Mouse (Mus musculus) forebrain, embryonic 14.5 days (tissue): Measurements from ENCODE around the gene Vwa5a. TPM values are rescaled to one million over a fixed set of nuclear protein-coding genes. Genes with fewer than 3 reads are reported as not detected.

Experiments
- ATAC-seq: fragments of 200-750 bp; cut with Nextera tagmentation; 2 replicates; pipeline ENCODE4 v1.8.0; 2017; ENCODE audit warnings: mild to moderate bottlenecking, moderate library complexity
- DNase-seq: peaks from one replicate; pipeline ENCODE4 v3.0.0-alpha.2; 2015; ENCODE audit warnings: low spot score
- H3K27ac ChIP-seq: fragments of 300-500 bp; sonication (generic); 2 replicates; pipeline ENCODE4 v1.5.1; 2014; ENCODE audit warnings: low read depth, mild to moderate bottlenecking, control low read depth, low read length, moderate library complexity
- H3K27me3 ChIP-seq: fragments of 300-500 bp; sonication (generic); replicated peaks from 2 replicates; pipeline ENCODE4 v1.6.1; 2014; ENCODE audit warnings: low read length, control low read depth, mixed read lengths; ENCODE audit not compliant: control insufficient read depth, insufficient read depth
- H3K36me3 ChIP-seq: fragments of 300-500 bp; sonication (generic); 2 replicates; pipeline ENCODE4 v1.6.1; 2014; ENCODE audit warnings: low read length, control low read depth; ENCODE audit not compliant: control insufficient read depth, insufficient read depth
- H3K4me1 ChIP-seq: fragments of 300-500 bp; sonication (generic); 2 replicates; pipeline ENCODE4 v1.6.1; 2014; ENCODE audit warnings: antibody characterized with exemption, low read length, control low read depth; ENCODE audit not compliant: control insufficient read depth, insufficient read depth
- H3K4me2 ChIP-seq: fragments of 300-500 bp; sonication (generic); 2 replicates; pipeline ENCODE4 v1.6.1; 2014; ENCODE audit warnings: mild to moderate bottlenecking, control low read depth, low read length
- H3K4me3 ChIP-seq: fragments of 300-500 bp; sonication (generic); 2 replicates; pipeline ENCODE4 v1.5.1; 2014; ENCODE audit warnings: low read depth, low read length, control low read depth
- H3K9ac ChIP-seq: fragments of 300-500 bp; sonication (generic); 2 replicates; pipeline ENCODE4 v1.6.1; 2014; ENCODE audit warnings: mild to moderate bottlenecking, low read length, control low read depth, moderate library complexity
- H3K9me3 ChIP-seq: fragments of 300-500 bp; sonication (generic); replicated peaks from 2 replicates; pipeline ENCODE4 v1.6.1; 2016; ENCODE audit warnings: low read length, control low read depth, mixed read lengths; ENCODE audit not compliant: control insufficient read depth
- WGBS: fragments of 180-500 bp; shearing (Covaris S2); extraction: QIAGEN DNeasy Blood & Tissue Kit; methylation state at CpG from one replicate; pipeline ENCODE4 v1.1.7; 2014; 5-methylcytosine and 5-hydroxymethylcytosine counted together
- polyA plus RNA-seq: library from polyadenylated mRNA; unstranded; fragments of >200 nt; fragmentation: Nextera tagmentation; extraction: Ambion mirVana; gene quantifications from 2 replicates; pipeline ENCODE4 v1.2.1, GENCODE M21; 2014

Vwa5a gene
- polyA plus RNA-seq, 1 experiment from 2014 or later = 6.9 TPM

DNA sequence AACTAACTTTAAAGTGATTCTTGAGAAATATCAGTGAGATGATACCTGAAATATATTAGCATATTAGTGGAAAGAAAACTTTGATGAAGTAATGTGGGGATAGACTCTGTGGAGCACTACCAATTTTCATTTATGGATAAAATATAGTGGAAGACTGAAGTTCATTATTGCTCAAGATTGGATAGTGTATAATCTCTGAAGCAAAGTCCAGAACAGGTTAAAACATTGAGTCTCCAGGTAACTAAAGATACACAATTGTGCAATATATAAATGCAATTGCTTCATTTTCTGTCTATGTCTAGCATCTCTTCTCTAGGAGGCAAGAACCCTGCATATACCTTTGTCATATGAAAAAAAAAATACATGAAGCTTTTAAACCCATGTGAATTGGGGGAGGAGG lies 54.7 kb downstream of the Vwa5a start, which contains the start of gene Olfr921:
TSS of gene Olfr921 (plus strand) at position 301 of the 400 bp plus-strand sequence.
- Histone ChIP-seq H3K4me2 (no peak within 1 kb of the TSS), H3K4me3 (no peak within 1 kb of the TSS), H3K27me3 (no peaks in the 10 kb centered on the region), H3K27ac (no peak within 1 kb of the TSS), H3K4me1 (no peaks in the 10 kb centered on the region), H3K9ac (no peak within 1 kb of the TSS), H3K36me3 (no peaks in the 10 kb centered on the region), H3K9me3 (no peaks in the 10 kb centered on the region)
- ATAC-seq (no peak), DNase-seq (no peak)

DNA sequence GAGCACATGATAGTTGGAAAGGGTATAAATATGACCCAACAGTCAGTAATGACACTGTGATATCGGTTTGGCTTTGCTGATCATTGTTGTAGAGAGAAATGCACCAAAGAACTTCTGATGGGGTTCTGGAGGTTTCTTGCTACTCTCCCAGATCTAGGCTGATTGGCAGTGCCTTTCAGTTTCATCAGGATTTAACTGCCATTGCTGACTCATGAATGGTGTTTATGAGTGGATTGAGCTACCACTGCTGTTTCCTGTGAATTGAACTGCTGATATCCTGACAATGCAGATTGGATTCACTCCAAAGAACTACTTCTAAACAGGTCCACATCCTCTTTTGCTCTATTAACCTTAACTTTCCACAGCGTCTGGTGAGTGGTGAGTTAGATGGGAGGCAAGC lies 74.6 kb downstream of the Vwa5a start:
- H3K27ac ChIP-seq = no peak overlapping the region
- H3K27me3 ChIP-seq = no peaks in the 10 kb centered on the region
- DNase-seq (no peak), ATAC-seq (no peak)
- H3K9ac ChIP-seq = no peak overlapping the region
- H3K9me3 ChIP-seq = no peaks in the 10 kb centered on the region
- 82% methylated on average over 2 of the region's 2 CpGs for WGBS
- no peak overlapping the region for H3K4me3 ChIP-seq
- no peaks in the 10 kb centered on the region for H3K36me3 ChIP-seq
- H3K4me1 ChIP-seq = no peaks in the 10 kb centered on the region
- no peak overlapping the region for H3K4me2 ChIP-seq

Other genes starting within 250 kb of the Vwa5a start
- not detected in 2 replicates for gene Olfr905, start 247.2 kb upstream of the Vwa5a start, polyA plus RNA-seq
- not detected in 2 replicates for gene Olfr906, start 231.2 kb upstream of the Vwa5a start, polyA plus RNA-seq
- gene Olfr907, start 222.5 kb upstream of the Vwa5a start, polyA plus RNA-seq = not detected in 2 replicates
- gene Olfr911-ps1, start 196.7 kb upstream of the Vwa5a start, polyA plus RNA-seq = not detected in 2 replicates
- gene Olfr910, start 180.4 kb upstream of the Vwa5a start, polyA plus RNA-seq = not detected in 2 replicates
- not detected in 2 replicates for gene Olfr912, start 138.1 kb upstream of the Vwa5a start, polyA plus RNA-seq
- not detected in 2 replicates for gene Olfr913, start 125.5 kb upstream of the Vwa5a start, polyA plus RNA-seq
- gene Olfr914, start 113.2 kb upstream of the Vwa5a start, polyA plus RNA-seq = not detected in 2 replicates
- not detected in 2 replicates for gene Olfr916, start 58.4 kb upstream of the Vwa5a start, polyA plus RNA-seq
- gene Olfr917, start 52.4 kb upstream of the Vwa5a start, polyA plus RNA-seq = not detected in 2 replicates
- gene Olfr918, start 43.7 kb upstream of the Vwa5a start, polyA plus RNA-seq = not detected in 2 replicates
- not detected in 2 replicates for gene Olfr919, start 14.6 kb upstream of the Vwa5a start, polyA plus RNA-seq
- gene Olfr920, start 34.0 kb downstream of the Vwa5a start, polyA plus RNA-seq = not detected in 2 replicates
- gene Olfr921, start 54.8 kb downstream of the Vwa5a start, polyA plus RNA-seq = not detected in 2 replicates
- gene Olfr922, start 96.3 kb downstream of the Vwa5a start, polyA plus RNA-seq = not detected in 2 replicates
- gene Olfr923, start 108.3 kb downstream of the Vwa5a start, polyA plus RNA-seq = not detected in 2 replicates
- not detected in 2 replicates for gene Olfr924, start 126.2 kb downstream of the Vwa5a start, polyA plus RNA-seq
- gene Olfr26, start 136.8 kb downstream of the Vwa5a start, polyA plus RNA-seq = not detected in 2 replicates
- not detected in 2 replicates for gene Olfr926, start 158.9 kb downstream of the Vwa5a start, polyA plus RNA-seq
- not detected in 2 replicates for gene Olfr930, start 211.5 kb downstream of the Vwa5a start, polyA plus RNA-seq